Mouse (Mus musculus): ENCODE measurements around the gene Ly6g5b.
"Not testable (repeated sequence)": the region's sequence is repeated elsewhere in the genome, so short reads cannot be mapped to it uniquely, and the experiment has no call there.

Gene Ly6g5b

GRCm38 (mm10) chr17:35139269-35139668, 24.0 kb upstream of the Ly6g5b start:
- DNase-seq: no peak

- peak in 1 of 2 experiments; percentile 72 for DNase-seq
Observed at GRCm38 (mm10) chr17:35135591-35136320, 20.5 kb upstream of the Ly6g5b start.

DNA sequence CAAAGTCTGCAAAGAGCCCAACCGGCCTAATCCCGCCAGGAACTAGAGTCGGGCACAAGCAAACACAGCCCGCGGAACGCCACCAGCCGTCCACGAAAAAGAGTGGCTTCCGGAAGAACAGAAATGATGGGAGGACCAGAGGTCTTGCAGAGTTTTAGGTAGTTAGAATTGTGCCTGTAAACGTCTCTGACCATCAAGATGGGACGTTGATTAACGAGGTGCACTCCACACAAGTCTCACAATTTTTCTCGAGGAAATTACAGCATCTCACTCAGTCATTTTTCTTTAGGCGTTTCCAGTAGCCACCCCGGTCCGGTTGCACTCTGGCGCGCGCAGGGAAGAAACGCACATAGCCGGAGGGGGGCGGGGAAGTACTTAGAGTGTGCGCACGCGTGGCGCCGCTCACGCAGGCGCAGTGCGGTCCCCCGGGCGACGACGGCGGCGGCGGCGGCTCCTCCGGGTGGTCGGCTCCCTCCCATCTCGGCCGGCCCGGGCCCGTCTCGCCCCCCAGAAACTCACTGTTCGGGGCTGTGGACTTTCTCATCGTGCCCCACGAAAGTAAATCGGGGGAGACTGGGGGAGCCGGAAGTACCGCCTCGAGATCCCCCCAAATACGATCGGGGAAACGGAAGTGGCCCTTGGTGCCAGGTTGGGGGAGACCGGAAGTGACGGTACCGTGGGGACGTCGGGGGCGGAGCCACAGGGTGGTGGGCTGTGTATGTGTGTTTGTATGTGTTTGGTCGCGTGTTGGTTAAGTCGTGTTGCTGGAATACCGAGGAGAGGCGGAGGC, 19.8 kb upstream of the Ly6g5b start, which contains the start of gene Bag6:
Gene Bag6 (plus strand): TSS at position 378 of the 790 bp plus-strand sequence.
- DNase-seq: peak; percentile 91 to 93

GRCm38 (mm10) chr17:35133517-35133916, 18.3 kb upstream of the Ly6g5b start:
- DNase-seq: no peak

DNA sequence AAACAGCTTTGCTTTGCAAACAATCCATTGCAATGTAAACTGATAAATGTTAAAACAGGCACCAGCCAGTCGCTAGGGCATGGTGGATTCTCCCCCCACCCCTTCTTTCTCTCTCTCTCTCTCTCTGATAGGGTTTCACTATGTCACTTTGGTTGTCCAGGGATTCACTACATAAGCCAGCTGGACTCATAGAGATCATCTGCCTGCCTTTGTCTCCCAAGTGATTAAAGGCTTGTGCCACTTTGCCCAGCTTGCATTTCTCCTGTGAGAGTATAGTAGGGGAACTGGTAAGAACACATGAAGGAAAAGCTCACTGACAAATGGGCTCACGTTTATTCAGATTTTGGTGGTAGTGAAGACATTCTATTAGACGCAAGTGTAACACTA, 16.9 kb upstream of the Ly6g5b start:
- no peak for DNase-seq

GRCm38 (mm10) chr17:35131500-35132173, 16.4 kb upstream of the Ly6g5b start, which contains the start of gene Apom:
TSS of gene Apom (minus strand) at chr17:35132050.
- no peak for DNase-seq

DNA sequence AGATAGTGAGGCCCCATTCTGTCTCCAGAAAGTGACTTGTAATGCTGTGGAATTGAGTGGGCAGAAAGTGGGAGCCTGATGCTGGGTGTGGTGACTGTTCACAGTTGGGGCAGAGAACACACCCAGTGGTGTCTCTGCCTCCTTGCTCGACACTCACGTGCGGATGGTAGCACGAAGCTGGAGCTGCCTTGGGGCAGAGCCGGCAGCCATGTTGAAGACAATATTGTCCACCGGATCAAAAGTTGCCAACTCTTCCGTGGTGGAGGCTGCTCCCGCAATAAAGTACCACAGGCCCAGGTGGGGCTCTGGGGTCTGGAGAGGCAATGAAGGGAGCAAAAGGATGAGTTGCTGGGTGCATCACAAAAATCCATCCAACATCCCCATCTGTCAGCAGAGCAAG, 15.8 kb upstream of the Ly6g5b start:
- DNase-seq: no peak

DNA sequence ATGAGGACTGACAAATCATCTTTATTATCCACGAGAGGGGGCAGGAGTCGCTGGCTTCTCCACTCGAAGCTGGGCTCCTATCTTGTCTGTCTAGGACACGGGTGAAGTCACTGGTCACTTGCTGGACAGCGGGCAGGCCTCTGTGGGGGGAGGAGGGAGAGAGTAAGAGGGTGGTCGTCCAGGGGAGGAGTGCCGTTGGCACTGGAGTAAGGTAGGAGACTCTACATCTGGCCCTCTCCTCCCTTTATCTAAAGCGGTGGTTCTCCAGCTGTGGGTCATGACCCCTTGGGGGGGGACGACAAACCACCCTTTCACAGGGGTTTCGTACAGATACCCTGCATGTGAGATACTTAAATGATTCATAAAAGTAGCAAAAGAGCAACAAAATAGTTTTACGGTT, 13.8 kb upstream of the Ly6g5b start:
- DNase-seq: no peak

DNA sequence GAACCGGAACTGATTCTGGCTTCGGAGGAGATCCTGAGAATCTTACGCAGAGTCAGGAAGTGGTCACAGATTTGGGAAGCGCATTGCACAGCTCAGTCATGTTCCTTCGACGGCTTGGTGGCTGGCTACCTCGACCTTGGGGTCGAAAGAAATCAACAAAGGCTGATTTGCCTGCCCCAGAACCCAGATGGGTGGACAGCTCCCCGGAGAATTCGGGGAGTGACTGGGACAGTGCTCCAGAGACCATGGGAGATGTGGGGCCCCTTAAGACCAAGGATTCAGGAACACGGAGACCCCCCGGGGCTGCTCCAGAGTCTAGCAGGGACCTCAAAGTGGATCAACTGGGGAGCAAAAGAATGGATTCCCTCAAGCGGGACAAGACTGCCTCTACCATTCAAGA, 11.8 kb upstream of the Ly6g5b start:
- no peak for DNase-seq

- peak; percentile 81 to 86 for DNase-seq
Observed at GRCm38 (mm10) chr17:35126206-35126611, 11.0 kb upstream of the Ly6g5b start, which contains the start of gene D17H6S53E. TSS of gene D17H6S53E (plus strand) at chr17:35126373.

- peak in 1 of 2 experiments; percentile 42 for DNase-seq
Observed at GRCm38 (mm10) chr17:35125578-35125977, 10.3 kb upstream of the Ly6g5b start.

DNA sequence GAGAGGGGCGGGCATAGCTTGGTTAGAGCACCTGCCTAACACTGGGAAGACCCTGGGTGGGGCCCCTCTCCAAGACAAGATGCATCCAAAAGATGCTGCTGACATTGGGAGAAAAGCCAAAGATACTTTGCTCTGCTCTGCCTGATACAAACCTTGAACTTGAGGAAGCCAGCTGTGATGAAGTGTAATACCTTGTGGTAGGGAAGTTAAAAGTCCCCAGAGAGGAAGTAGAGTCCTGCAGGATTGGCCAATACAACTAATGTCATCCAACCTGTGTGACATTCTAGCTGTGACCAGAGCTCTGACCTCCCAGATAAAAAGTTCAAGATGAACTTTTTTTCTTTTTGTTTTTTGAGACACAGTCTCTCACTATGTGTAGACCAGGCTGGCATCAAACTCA, 9.9 kb upstream of the Ly6g5b start:
- DNase-seq: no peak

- not testable (repeated sequence) for DNase-seq
Observed at GRCm38 (mm10) chr17:35124261-35124896, 9.2 kb upstream of the Ly6g5b start.

GRCm38 (mm10) chr17:35123287-35123686, 8.1 kb upstream of the Ly6g5b start:
- not testable (repeated sequence) for DNase-seq

GRCm38 (mm10) chr17:35121871-35122303, 6.7 kb upstream of the Ly6g5b start, which contains the start of gene Csnk2b:
TSS of gene Csnk2b (minus strand) at chr17:35122053.
- peak; percentile 19 to 23 for DNase-seq

DNA sequence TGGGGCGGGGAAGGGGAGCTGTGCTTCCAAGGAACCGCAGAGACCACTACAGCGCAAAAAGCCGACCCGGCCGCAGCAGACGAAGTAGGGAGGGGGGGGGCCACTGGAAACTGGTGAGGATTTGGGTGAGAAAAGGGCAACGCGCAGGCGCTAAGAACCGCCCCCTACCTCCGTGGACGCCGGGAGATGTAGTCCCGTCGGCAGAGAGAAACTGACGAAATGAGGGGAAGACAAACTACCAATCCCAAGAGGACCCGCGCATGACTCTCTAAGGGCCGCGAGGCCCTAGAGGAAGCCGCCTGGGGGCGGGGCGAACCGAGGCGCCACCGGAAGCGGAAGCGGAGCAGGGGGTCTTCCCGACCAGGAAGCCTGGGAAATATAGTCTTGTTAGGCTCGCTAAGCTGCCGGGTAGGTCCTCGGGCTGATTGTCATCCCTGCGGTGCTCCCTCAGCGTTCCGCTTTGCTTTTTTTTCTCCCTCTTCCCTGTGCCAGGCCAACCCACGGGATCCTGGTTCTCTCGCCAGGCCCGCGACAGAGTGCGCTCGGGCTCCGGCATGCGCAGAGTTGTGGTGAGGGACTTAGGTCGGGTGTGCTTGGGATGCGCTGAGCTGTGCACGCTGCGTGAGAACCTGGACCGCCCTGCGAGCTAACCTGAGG, 6.0 kb upstream of the Ly6g5b start, which contains the start of gene Gpank1:
Gene Gpank1 (plus strand): TSS at position 313 of the 657 bp plus-strand sequence.
- DNase-seq: peak; percentile 98 to 99

GRCm38 (mm10) chr17:35120745-35121142, 5.5 kb upstream of the Ly6g5b start:
- no peak for DNase-seq

GRCm38 (mm10) chr17:35111774-35112173, 3.5 kb downstream of the Ly6g5b start:
- no peak for DNase-seq

- DNase-seq: no peak
Observed at GRCm38 (mm10) chr17:35108097-35108496, 7.1 kb downstream of the Ly6g5b start, which contains the start of gene Ly6g5c. TSS of gene Ly6g5c (plus strand) at chr17:35108279.

DNA sequence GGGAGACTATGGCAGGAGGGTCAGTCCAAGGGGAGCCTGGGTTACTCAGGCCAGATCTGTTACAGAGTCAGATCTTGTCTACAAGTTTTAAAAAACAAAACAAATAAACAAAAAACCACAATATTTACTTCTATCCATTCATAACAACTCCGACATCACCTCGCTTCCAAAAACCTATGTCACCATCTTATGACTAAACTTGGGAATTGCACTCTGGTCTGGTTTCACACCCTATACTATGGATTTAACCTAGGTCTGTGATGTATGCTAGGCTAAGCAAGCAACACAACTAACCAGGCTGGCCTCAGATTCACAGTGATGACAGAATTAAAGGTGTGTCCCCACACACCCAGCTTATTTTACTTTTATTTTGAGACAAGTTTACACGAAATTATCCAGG, 8.7 kb downstream of the Ly6g5b start:
- DNase-seq: no peak

- DNase-seq: peak; percentile 27 to 41
Observed at GRCm38 (mm10) chr17:35105740-35106389, 9.4 kb downstream of the Ly6g5b start.

Data from lung, adult 18-20 months (tissue).